Mouse (Mus musculus): Measurements from ENCODE around the gene Rrp15. TPM values are rescaled to one million over a fixed set of nuclear protein-coding genes. Genes with fewer than 3 reads are reported as not detected.
"Not testable (repeated sequence)": the region's sequence is repeated elsewhere in the genome, so short reads cannot be mapped to it uniquely, and the experiment has no call there.

The Rrp15 gene
- polyA plus RNA-seq, 1 experiment from 2014 or later, result 94.1 TPM

GRCm38 (mm10) chr1:186768392-186768791 lies 19.2 kb upstream of the Rrp15 start:
- no peak for DNase-seq (ENCODE audit: low spot score)
- H3K9me3 ChIP-seq (ENCODE audit: control insufficient read depth, low read length), result no peaks in the 10 kb centered on the region
- no peak overlapping the region for H3K27ac ChIP-seq (replicated peaks; ENCODE audit: low read depth, low read length)
- H3K36me3 ChIP-seq (ENCODE audit: control insufficient read depth, insufficient read depth, low read length), result no peaks in the 10 kb centered on the region
- no peak for ATAC-seq (ENCODE audit: insufficient number of reproducible peaks, low FRiP score, low TSS enrichment, low read depth)
- H3K9ac ChIP-seq (ENCODE audit: low read length), result no peak overlapping the region
- 94% methylated on average over 1 of the region's 1 CpGs for WGBS
- no peak overlapping the region for H3K4me3 ChIP-seq (ENCODE audit: low read depth, low read length)
- H3K4me2 ChIP-seq (ENCODE audit: low read depth, severe bottlenecking), result no peak overlapping the region
- H3K27me3 ChIP-seq (ENCODE audit: control insufficient read depth, insufficient read depth, low read length), result no peaks in the 10 kb centered on the region
- no peaks in the 10 kb centered on the region for H3K4me1 ChIP-seq (ENCODE audit: control insufficient read depth, insufficient read depth, low read length)

GRCm38 (mm10) chr1:186763451-186763850 lies 14.3 kb upstream of the Rrp15 start:
- not testable (repeated sequence) for H3K36me3 ChIP-seq (ENCODE audit: control insufficient read depth, insufficient read depth, low read length); H3K27me3 ChIP-seq (ENCODE audit: control insufficient read depth, insufficient read depth, low read length); H3K4me2 ChIP-seq (ENCODE audit: low read depth, severe bottlenecking); H3K9ac ChIP-seq (ENCODE audit: low read length); DNase-seq (ENCODE audit: low spot score); H3K4me3 ChIP-seq (ENCODE audit: low read depth, low read length); H3K27ac ChIP-seq (replicated peaks; ENCODE audit: low read depth, low read length); H3K4me1 ChIP-seq (ENCODE audit: control insufficient read depth, insufficient read depth, low read length); ATAC-seq (ENCODE audit: insufficient number of reproducible peaks, low FRiP score, low TSS enrichment, low read depth); H3K9me3 ChIP-seq (ENCODE audit: control insufficient read depth, low read length)
- 79% methylated on average over 6 of the region's 6 CpGs for WGBS

- H3K27me3 ChIP-seq (ENCODE audit: control insufficient read depth, insufficient read depth, low read length), result no peaks in the 10 kb centered on the region
- H3K4me1 ChIP-seq (ENCODE audit: control insufficient read depth, insufficient read depth, low read length), result peaks cover 9% of the 10 kb centered on the region
- ATAC-seq (ENCODE audit: insufficient number of reproducible peaks, low FRiP score, low TSS enrichment, low read depth), result peak; percentile 58; the same call in 1 of the 2 replicates
- no peaks in the 10 kb centered on the region for H3K36me3 ChIP-seq (ENCODE audit: control insufficient read depth, insufficient read depth, low read length)
- peak overlapping the region; percentile 89 for H3K9ac ChIP-seq (ENCODE audit: low read length)
- peak overlapping the region; percentile 84 for H3K4me2 ChIP-seq (ENCODE audit: low read depth, severe bottlenecking)
- WGBS, result 39% methylated on average over 10 of the region's 10 CpGs
- no peak for DNase-seq (ENCODE audit: low spot score)
- H3K27ac ChIP-seq (replicated peaks; ENCODE audit: low read depth, low read length), result 0 out of 2 replicates have a peak overlapping the region, but pooled peaks have one; percentile 47
- H3K9me3 ChIP-seq (ENCODE audit: control insufficient read depth, low read length), result no peaks in the 10 kb centered on the region
- peak overlapping the region; percentile 84 for H3K4me3 ChIP-seq (ENCODE audit: low read depth, low read length)
Measured at GRCm38 (mm10) chr1:186749675-186750283, 621 bp upstream of the Rrp15 start.

GRCm38 (mm10) chr1:186739828-186740227 lies 9.3 kb downstream of the Rrp15 start:
- WGBS, result 86% methylated on average over 7 of the region's 7 CpGs
- Histone ChIP-seq H3K4me3 (ENCODE audit: low read depth, low read length) (no peak overlapping the region), H3K4me1 (ENCODE audit: control insufficient read depth, insufficient read depth, low read length) (no peaks in the 10 kb centered on the region), H3K4me2 (ENCODE audit: low read depth, severe bottlenecking) (no peak overlapping the region), H3K9me3 (ENCODE audit: control insufficient read depth, low read length) (no peaks in the 10 kb centered on the region), H3K9ac (ENCODE audit: low read length) (no peak overlapping the region), H3K27me3 (ENCODE audit: control insufficient read depth, insufficient read depth, low read length) (no peaks in the 10 kb centered on the region), H3K36me3 (ENCODE audit: control insufficient read depth, insufficient read depth, low read length) (peaks cover 8% of the 10 kb centered on the region; the same call in 1 of the 2 replicates), H3K27ac (replicated peaks; ENCODE audit: low read depth, low read length) (no peak overlapping the region)
- DNase-seq (ENCODE audit: low spot score), result no peak
- no peak for ATAC-seq (ENCODE audit: insufficient number of reproducible peaks, low FRiP score, low TSS enrichment, low read depth)

GRCm38 (mm10) chr1:186735537-186735936 lies 13.6 kb downstream of the Rrp15 start:
- Histone ChIP-seq H3K27me3 (ENCODE audit: control insufficient read depth, insufficient read depth, low read length) (no peaks in the 10 kb centered on the region), H3K9ac (ENCODE audit: low read length) (no peak overlapping the region), H3K4me3 (ENCODE audit: low read depth, low read length) (no peak overlapping the region), H3K27ac (replicated peaks; ENCODE audit: low read depth, low read length) (no peak overlapping the region), H3K4me2 (ENCODE audit: low read depth, severe bottlenecking) (no peak overlapping the region), H3K9me3 (ENCODE audit: control insufficient read depth, low read length) (no peaks in the 10 kb centered on the region), H3K4me1 (ENCODE audit: control insufficient read depth, insufficient read depth, low read length) (no peaks in the 10 kb centered on the region), H3K36me3 (ENCODE audit: control insufficient read depth, insufficient read depth, low read length) (peaks cover 10% of the 10 kb centered on the region; the same call in 1 of the 2 replicates)
- no peak for DNase-seq (ENCODE audit: low spot score)
- ATAC-seq (ENCODE audit: insufficient number of reproducible peaks, low FRiP score, low TSS enrichment, low read depth), result no peak
- WGBS, result 93% methylated on average over 5 of the region's 5 CpGs

GRCm38 (mm10) chr1:186733052-186733451 lies 16.1 kb downstream of the Rrp15 start:
- Histone ChIP-seq H3K4me1 (ENCODE audit: control insufficient read depth, insufficient read depth, low read length) (no peaks in the 10 kb centered on the region), H3K9me3 (ENCODE audit: control insufficient read depth, low read length) (no peaks in the 10 kb centered on the region), H3K9ac (ENCODE audit: low read length) (no peak overlapping the region), H3K36me3 (ENCODE audit: control insufficient read depth, insufficient read depth, low read length) (peaks cover 7% of the 10 kb centered on the region; the same call in 1 of the 2 replicates), H3K4me3 (ENCODE audit: low read depth, low read length) (no peak overlapping the region), H3K27me3 (ENCODE audit: control insufficient read depth, insufficient read depth, low read length) (no peaks in the 10 kb centered on the region), H3K4me2 (ENCODE audit: low read depth, severe bottlenecking) (no peak overlapping the region), H3K27ac (replicated peaks; ENCODE audit: low read depth, low read length) (no peak overlapping the region)
- WGBS, result 94% methylated on average over 8 of the region's 8 CpGs
- ATAC-seq (ENCODE audit: insufficient number of reproducible peaks, low FRiP score, low TSS enrichment, low read depth), result no peak
- DNase-seq (ENCODE audit: low spot score), result no peak

GRCm38 (mm10) chr1:186728778-186729177 lies 20.4 kb downstream of the Rrp15 start:
- no peak overlapping the region for H3K27ac ChIP-seq (replicated peaks; ENCODE audit: low read depth, low read length)
- 66% methylated on average over 4 of the region's 4 CpGs for WGBS
- ATAC-seq (ENCODE audit: insufficient number of reproducible peaks, low FRiP score, low TSS enrichment, low read depth) (no peak), DNase-seq (ENCODE audit: low spot score) (no peak)
- H3K4me3 ChIP-seq (ENCODE audit: low read depth, low read length), result no peak overlapping the region
- no peak overlapping the region for H3K4me2 ChIP-seq (ENCODE audit: low read depth, severe bottlenecking)
- H3K9me3 ChIP-seq (ENCODE audit: control insufficient read depth, low read length), result no peaks in the 10 kb centered on the region
- H3K4me1 ChIP-seq (ENCODE audit: control insufficient read depth, insufficient read depth, low read length), result 0 out of 2 replicates have a peak, but pooled peaks cover 4% of the 10 kb centered on the region
- H3K9ac ChIP-seq (ENCODE audit: low read length), result no peak overlapping the region
- H3K36me3 ChIP-seq (ENCODE audit: control insufficient read depth, insufficient read depth, low read length), result no peaks in the 10 kb centered on the region
- H3K27me3 ChIP-seq (ENCODE audit: control insufficient read depth, insufficient read depth, low read length), result no peaks in the 10 kb centered on the region

GRCm38 (mm10) chr1:186726117-186726516 lies 23.0 kb downstream of the Rrp15 start:
- no peak overlapping the region for H3K4me3 ChIP-seq (ENCODE audit: low read depth, low read length)
- 0 out of 2 replicates have a peak, but pooled peaks cover 4% of the 10 kb centered on the region for H3K4me1 ChIP-seq (ENCODE audit: control insufficient read depth, insufficient read depth, low read length)
- no peak for ATAC-seq (ENCODE audit: insufficient number of reproducible peaks, low FRiP score, low TSS enrichment, low read depth)
- no peak for DNase-seq (ENCODE audit: low spot score)
- H3K27me3 ChIP-seq (ENCODE audit: control insufficient read depth, insufficient read depth, low read length), result no peaks in the 10 kb centered on the region
- 56% methylated on average over 7 of the region's 7 CpGs for WGBS
- no peak overlapping the region for H3K9ac ChIP-seq (ENCODE audit: low read length)
- no peaks in the 10 kb centered on the region for H3K9me3 ChIP-seq (ENCODE audit: control insufficient read depth, low read length)
- H3K27ac ChIP-seq (replicated peaks; ENCODE audit: low read depth, low read length), result no peak overlapping the region
- H3K36me3 ChIP-seq (ENCODE audit: control insufficient read depth, insufficient read depth, low read length), result no peaks in the 10 kb centered on the region
- no peak overlapping the region for H3K4me2 ChIP-seq (ENCODE audit: low read depth, severe bottlenecking)

- ATAC-seq (ENCODE audit: insufficient number of reproducible peaks, low FRiP score, low TSS enrichment, low read depth) (no peak), DNase-seq (ENCODE audit: low spot score) (no peak)
- 87% methylated on average over 9 of the region's 9 CpGs for WGBS
- 0 out of 2 replicates have a peak, but pooled peaks cover 4% of the 10 kb centered on the region for H3K4me1 ChIP-seq (ENCODE audit: control insufficient read depth, insufficient read depth, low read length)
- no peaks in the 10 kb centered on the region for H3K36me3 ChIP-seq (ENCODE audit: control insufficient read depth, insufficient read depth, low read length)
- H3K4me2 ChIP-seq (ENCODE audit: low read depth, severe bottlenecking), result no peak overlapping the region
- H3K4me3 ChIP-seq (ENCODE audit: low read depth, low read length), result no peak overlapping the region
- no peak overlapping the region for H3K27ac ChIP-seq (replicated peaks; ENCODE audit: low read depth, low read length)
- no peaks in the 10 kb centered on the region for H3K9me3 ChIP-seq (ENCODE audit: control insufficient read depth, low read length)
- H3K9ac ChIP-seq (ENCODE audit: low read length), result no peak overlapping the region
- H3K27me3 ChIP-seq (ENCODE audit: control insufficient read depth, insufficient read depth, low read length), result no peaks in the 10 kb centered on the region
Measured at GRCm38 (mm10) chr1:186722299-186722698, 26.9 kb downstream of the Rrp15 start.

All from limb, embryonic 11.5 days (tissue).